Mouse (Mus musculus) kidney, postnatal 0 days (tissue): ENCODE measurements around the gene Gm5089. TPM values are rescaled to one million over a fixed set of nuclear protein-coding genes. Genes with fewer than 3 reads are reported as not detected.

Experiments
- ATAC-seq: fragments of 200-750 bp; cut with Nextera tagmentation; replicated peaks from 2 replicates; pipeline ENCODE4 v1.8.0; 2017; ENCODE audit warnings: low read depth, moderate number of reproducible peaks, moderate TSS enrichment, moderate library complexity; ENCODE audit not compliant: low FRiP score
- DNase-seq: peaks from one replicate; pipeline ENCODE4 v3.0.0-alpha.2; 2016; ENCODE audit warnings: low spot score
- H3K27ac ChIP-seq: fragments of 300-500 bp; sonication (generic); 2 replicates; pipeline ENCODE4 v1.5.1; 2014; ENCODE audit warnings: mild to moderate bottlenecking
- H3K27me3 ChIP-seq: fragments of 300-500 bp; sonication (generic); 2 replicates; pipeline ENCODE4 v1.6.1; 2014; ENCODE audit warnings: low read length, mixed read lengths; ENCODE audit not compliant: insufficient read depth
- H3K36me3 ChIP-seq: fragments of 300-500 bp; sonication (generic); 2 replicates; pipeline ENCODE4 v1.6.1; 2014; ENCODE audit warnings: low read length, mixed read lengths; ENCODE audit not compliant: insufficient read depth
- H3K4me1 ChIP-seq: fragments of 300-500 bp; sonication (generic); replicated peaks from 2 replicates; pipeline ENCODE4 v1.6.1; 2014; ENCODE audit warnings: antibody characterized with exemption, low read length, mixed read lengths; ENCODE audit not compliant: insufficient read depth
- H3K4me2 ChIP-seq: fragments of 300-500 bp; sonication (generic); 2 replicates; pipeline ENCODE4 v1.6.1; 2014; ENCODE audit warnings: mild to moderate bottlenecking, low read length, moderate library complexity, mixed read lengths
- H3K4me3 ChIP-seq: fragments of 300-500 bp; sonication (generic); replicated peaks from 2 replicates; pipeline ENCODE4 v1.5.1; 2014; ENCODE audit warnings: low read depth, low read length
- H3K9ac ChIP-seq: fragments of 300-500 bp; sonication (generic); 2 replicates; pipeline ENCODE4 v1.6.1; 2014; ENCODE audit warnings: low read depth, low read length
- H3K9me3 ChIP-seq: fragments of 300-500 bp; sonication (generic); replicated peaks from 2 replicates; pipeline ENCODE4 v1.6.1; 2016; ENCODE audit warnings: low read length, inconsistent platforms, mixed read lengths
- CTCF ChIP-seq: IDR thresholded peaks from 2 replicates; pipeline ENCODE4 v1.5.1; 2016; ENCODE audit warnings: antibody characterized with exemption, low read depth, mild to moderate bottlenecking, moderate library complexity
- WGBS: fragments of 180-500 bp; shearing (Covaris S2); extraction: QIAGEN DNeasy Blood & Tissue Kit; methylation state at CpG from one replicate; pipeline ENCODE4 v1.1.7; 2014; 5-methylcytosine and 5-hydroxymethylcytosine counted together
- polyA plus RNA-seq: library from polyadenylated mRNA; unstranded; fragments of >200 nt; fragmentation: Nextera tagmentation; extraction: Ambion mirVana; gene quantifications from 2 replicates; pipeline ENCODE4 v1.2.1, GENCODE M21; 2015

The Gm5089 gene
- polyA plus RNA-seq, 1 experiment from 2014 or later, result not detected

- no peak for TF ChIP-seq CTCF
- Histone ChIP-seq H3K27me3 (peaks cover 96% of the 10 kb centered on the region), H3K9ac (peak within 1 kb of the TSS; percentile 8; the same call in 1 of the 2 replicates), H3K4me1 (peaks cover 15% of the 10 kb centered on the region; the same call in 1 of the 2 replicates), H3K4me2 (peak within 1 kb of the TSS; percentile 66), H3K9me3 (no peaks in the 10 kb centered on the region), H3K4me3 (peak within 1 kb of the TSS; percentile 33), H3K36me3 (no peaks in the 10 kb centered on the region), H3K27ac (no peak within 1 kb of the TSS)
- DNase-seq, result no peak
- 4% methylated on average over 20 of the region's 73 CpGs for WGBS
- peak; percentile 53; the same call in 1 of the 2 replicates for ATAC-seq
Observed at GRCm38 (mm10) chr14:122474891-122475556, 24.1 kb upstream of the Gm5089 start, which contains the start of gene Zic2. Gene Zic2, plus strand, starts transcription at chr14:122475435.

GRCm38 (mm10) chr14:122474041-122474890, 23.4 kb upstream of the Gm5089 start:
- Histone ChIP-seq H3K9ac (no peak overlapping the region), H3K9me3 (no peaks in the 10 kb centered on the region), H3K4me3 (peak overlapping the region; percentile 33), H3K4me2 (peak overlapping the region; percentile 66), H3K27ac (no peak overlapping the region), H3K4me1 (peaks cover 15% of the 10 kb centered on the region; the same call in 1 of the 2 replicates), H3K27me3 (peaks cover 97% of the 10 kb centered on the region), H3K36me3 (no peaks in the 10 kb centered on the region)
- DNase-seq (peak; percentile 27), ATAC-seq (no peak; the same call in 1 of the 2 replicates)
- WGBS, result under 1% methylated on average over 51 of the region's 57 CpGs
- no peak for TF ChIP-seq CTCF

GRCm38 (mm10) chr14:122473211-122473751, 22.4 kb upstream of the Gm5089 start:
- WGBS, result 2% methylated on average over 17 of the region's 17 CpGs
- no peaks in the 10 kb centered on the region for H3K9me3 ChIP-seq
- H3K4me1 ChIP-seq, result peaks cover 15% of the 10 kb centered on the region; the same call in 1 of the 2 replicates
- H3K4me2 ChIP-seq, result no peak overlapping the region
- H3K27ac ChIP-seq, result no peak overlapping the region
- H3K9ac ChIP-seq, result no peak overlapping the region
- no peaks in the 10 kb centered on the region for H3K36me3 ChIP-seq
- ATAC-seq, result no peak
- no peak for TF ChIP-seq CTCF
- no peak for DNase-seq
- H3K4me3 ChIP-seq, result no peak overlapping the region
- H3K27me3 ChIP-seq, result peaks cover 98% of the 10 kb centered on the region

- H3K4me3 ChIP-seq, result no peak overlapping the region
- no peak overlapping the region for H3K4me2 ChIP-seq
- WGBS, result 1% methylated on average over 5 of the region's 5 CpGs
- peaks cover 15% of the 10 kb centered on the region; the same call in 1 of the 2 replicates for H3K4me1 ChIP-seq
- H3K9ac ChIP-seq, result no peak overlapping the region
- ATAC-seq (no peak), DNase-seq (no peak)
- H3K36me3 ChIP-seq, result no peaks in the 10 kb centered on the region
- peaks cover 99% of the 10 kb centered on the region for H3K27me3 ChIP-seq
- no peak overlapping the region for H3K27ac ChIP-seq
- TF ChIP-seq CTCF, result no peak
- no peaks in the 10 kb centered on the region for H3K9me3 ChIP-seq
Observed at GRCm38 (mm10) chr14:122472647-122473046, 21.7 kb upstream of the Gm5089 start.

- no peak for ATAC-seq
- Histone ChIP-seq H3K27me3 (peaks cover 99% of the 10 kb centered on the region), H3K4me2 (no peak overlapping the region), H3K9ac (no peak overlapping the region), H3K4me1 (peaks cover 15% of the 10 kb centered on the region; the same call in 1 of the 2 replicates), H3K4me3 (no peak overlapping the region), H3K9me3 (no peaks in the 10 kb centered on the region), H3K27ac (no peak overlapping the region), H3K36me3 (no peaks in the 10 kb centered on the region)
- 2% methylated on average over 13 of the region's 13 CpGs for WGBS
- DNase-seq, result no peak
- TF ChIP-seq CTCF, result no peak
Observed at GRCm38 (mm10) chr14:122472161-122472560, 21.2 kb upstream of the Gm5089 start.
